Mouse (Mus musculus) E14TG2a.4 (cell line): Measurements from ENCODE around the gene Marc1.

Experiments
- CTCF ChIP-seq: conservative IDR thresholded peaks from 2 replicates; pipeline ENCODE4 v1.5.1; 2014; ENCODE audit warnings: low read length
- NANOG ChIP-seq: IDR thresholded peaks from 2 replicates; pipeline ENCODE4 v1.6.1; 2014; ENCODE audit warnings: borderline replicate concordance, low read length, mixed read lengths

DNA sequence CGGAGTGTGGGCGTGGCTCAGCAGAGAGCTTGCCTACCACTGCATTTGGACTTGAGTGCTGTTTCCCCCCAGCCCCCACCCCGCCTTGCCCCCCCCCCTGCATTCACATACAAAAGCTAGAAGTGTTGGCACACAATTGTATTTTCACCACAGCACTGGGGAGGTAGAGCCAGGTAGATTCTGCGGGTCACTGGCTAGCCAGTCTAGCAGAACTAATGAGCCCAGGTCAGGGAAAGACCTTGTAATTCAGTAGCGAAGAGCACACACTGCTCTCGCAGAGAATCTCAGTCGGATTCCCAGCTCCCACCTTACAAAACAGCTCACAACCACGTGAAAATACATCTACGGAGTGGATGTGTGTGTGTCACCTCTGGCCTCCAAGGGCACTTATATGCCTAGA lies 35.8 kb downstream of the Marc1 start:
- TF ChIP-seq CTCF: no peak
- TF ChIP-seq NANOG: no peak
